ENCODE assay signal across 16 mouse cellular contexts in genomic region chr12:52434021-52434420, GRCm38 (mm10).
A peak's percentile ranks its signal among the peaks of the same experiment; 100 is the strongest.
DNase-seq lines count a peak whose midpoint lies in the region; ATAC-seq and TF ChIP-seq lines count a peak whose summit lies in the region.
"Had no signal": no experiment of that assay in that cellular context is flagged by ENCODE, and none has a peak within 500 bp of the region (broad histone marks: within the 10 kb centered on the region; RNA-seq: fewer than 3 reads in every experiment).

No protein-coding gene starts in this region.

- DNase-seq in kidney, postnatal 25 days, result peak; percentile 58 to 71
- no peak for DNase-seq in kidney, postnatal 14 days
- DNase-seq in MEL (ENCODE audit: low read depth, low spot score), result peak; percentile 7
- DNase-seq in adipocyte (ENCODE audit: low spot score), result peak; percentile 60
- peak; percentile 40 for DNase-seq in large intestine, adult 2 months (ENCODE audit: low read depth, low spot score)
- no peak for DNase-seq in forebrain, embryonic 10.5 days (ENCODE audit: extremely low spot score, low spot score)
- no peak for DNase-seq in left cerebral cortex, postnatal 4 days
- DNase-seq: layer of hippocampus, adult 9-11 months; right cerebral cortex, postnatal 4 days had no signal

- no peak overlapping the region for H3K27ac ChIP-seq in MEL (ENCODE audit: control insufficient read depth, low read depth, low read length)
- no peak overlapping the region for H3K27ac ChIP-seq in forebrain, embryonic 10.5 days
- H3K27ac ChIP-seq: heart, embryonic 10.5 days; hindbrain, postnatal 0 days; limb, embryonic 13.5 days; macrophage had no signal

- H3K4me1 ChIP-seq in MEL (ENCODE audit: control insufficient read depth in 1 of 2, insufficient read depth in 2 of 2, low read length in 2 of 2), result no peaks in the 10 kb centered on the region
- H3K4me1 ChIP-seq in forebrain, embryonic 10.5 days, result peaks cover 18% of the 10 kb centered on the region
- H3K4me1 ChIP-seq: heart, embryonic 10.5 days; limb, embryonic 13.5 days had no signal

- TF ChIP-seq EP300 in MEL (IDR thresholded peaks at IDR 0.05; ENCODE audit: low read depth in 1 of 2, low read length in 2 of 2), result no peak

- no peak for ATAC-seq in megakaryocyte-erythroid progenitor cell, adult 5-6 weeks (replicated peaks; ENCODE audit: low FRiP score, low TSS enrichment, poor library complexity, severe bottlenecking)
- ATAC-seq: hindbrain, postnatal 0 days had no signal

- 38% methylated on average over 2 of the region's 2 CpGs for WGBS in large intestine, adult 2 months
- WGBS in forebrain, embryonic 10.5 days, result 86% methylated on average over 2 of the region's 2 CpGs

- peaks cover 0 to 2% of the 10 kb centered on the region in 2 experiments; a peak in 2 of 4 replicates for H3K27me3 ChIP-seq in MEL (ENCODE audit: control insufficient read depth in 1 of 2, insufficient read depth in 2 of 2, low read length in 2 of 2)
- no peaks in the 10 kb centered on the region for H3K27me3 ChIP-seq in forebrain, embryonic 10.5 days (ENCODE audit: poor library complexity, severe bottlenecking)
- H3K27me3 ChIP-seq: forebrain, embryonic 12.5 days; limb, embryonic 13.5 days had no signal

- H3K4me3 ChIP-seq in MEL (ENCODE audit: control insufficient read depth in 1 of 2, insufficient read depth in 1 of 2, low read depth in 2 of 2, low read length in 2 of 2), result no peak overlapping the region
- H3K4me3 ChIP-seq in forebrain, embryonic 10.5 days, result no peak overlapping the region
- H3K4me3 ChIP-seq: forebrain, embryonic 12.5 days; heart, embryonic 10.5 days; limb, embryonic 13.5 days had no signal

- TF ChIP-seq RAD21 in MEL (IDR thresholded peaks at IDR 0.05; ENCODE audit: low read depth, low read length), result no peak

- intact Hi-C loops in left cerebral cortex, postnatal 4 days (cut with DNase I), result no loop called here

- H3K9ac ChIP-seq in MEL (ENCODE audit: control insufficient read depth, low read depth, low read length, poor library complexity, severe bottlenecking), result no peak overlapping the region
- H3K9ac ChIP-seq: forebrain, embryonic 12.5 days; limb, embryonic 13.5 days had no signal

- no peak for TF ChIP-seq CTCF in MEL (IDR thresholded peaks at IDR 0.05 in 2 of 3, conservative IDR thresholded peaks at IDR 0.05 in 1 of 3; ENCODE audit: control insufficient read depth in 1 of 3, insufficient read depth in 1 of 3, low read depth in 2 of 3, low read length in 3 of 3, poor library complexity in 1 of 3, severe bottlenecking in 1 of 3)

- no peaks in the 10 kb centered on the region for H3K9me3 ChIP-seq in MEL (replicated peaks; ENCODE audit: insufficient read depth, low read length)
- H3K9me3 ChIP-seq in forebrain, embryonic 10.5 days, result no peaks in the 10 kb centered on the region
- H3K9me3 ChIP-seq: forebrain, embryonic 12.5 days; G1E; heart, embryonic 10.5 days; limb, embryonic 13.5 days had no signal

- H3K79me2 ChIP-seq in MEL (ENCODE audit: control insufficient read depth, insufficient read depth, low read length, poor library complexity), result no peaks in the 10 kb centered on the region

- H3K36me3 ChIP-seq in MEL (ENCODE audit: control insufficient read depth in 1 of 2, insufficient read depth in 2 of 2, low read length in 2 of 2), result no peaks in the 10 kb centered on the region
- H3K36me3 ChIP-seq in forebrain, embryonic 10.5 days (replicated peaks), result no peaks in the 10 kb centered on the region
- H3K36me3 ChIP-seq: forebrain, embryonic 12.5 days; G1E; heart, embryonic 10.5 days; limb, embryonic 13.5 days had no signal

- TF ChIP-seq POLR2A in MEL (IDR thresholded peaks at IDR 0.05; ENCODE audit: control insufficient read depth in 1 of 2, insufficient read depth in 1 of 2, low read depth in 1 of 2, low read length in 2 of 2, poor library complexity in 1 of 2), result no peak

TF ChIP-seq in MEL, 35 proteins besides CTCF, POLR2A, EP300 and RAD21:
- TF ChIP-seq USF1 (IDR thresholded peaks at IDR 0.05; ENCODE audit: low read depth, low read length), result no peak
- no peak for TF ChIP-seq MXI1 (IDR thresholded peaks at IDR 0.05; ENCODE audit: low read depth, low read length)
- no peak for TF ChIP-seq CHD2 (IDR thresholded peaks at IDR 0.05; ENCODE audit: low read length)
- TF ChIP-seq ZC3H11A (IDR thresholded peaks at IDR 0.05; ENCODE audit: low read depth, low read length), result no peak
- TF ChIP-seq SMC3 (IDR thresholded peaks at IDR 0.05; ENCODE audit: low read depth, low read length), result no peak
- TF ChIP-seq BHLHE40 (IDR thresholded peaks at IDR 0.05; ENCODE audit: borderline replicate concordance, low read depth, low read length), result no peak

Comparison
In these comparisons a context has a peak if more than half of its experiments do, and no peak if none do; other contexts are left out.
1. DNase-seq: peak in kidney, postnatal 25 days (2 of 2), MEL (single experiment), adipocyte (single experiment) and large intestine, adult 2 months (single experiment); none in kidney, postnatal 14 days (single experiment), forebrain, embryonic 10.5 days (single experiment) and left cerebral cortex, postnatal 4 days (single experiment).